Mouse (Mus musculus): ENCODE results near the gene Tcf3. TPM values are rescaled to one million over a fixed set of nuclear protein-coding genes. Genes with fewer than 3 reads are reported as not detected.

Gene Tcf3
- total RNA-seq, 2 experiments from 2014 or later, result 30.5 to 30.6 TPM

DNA sequence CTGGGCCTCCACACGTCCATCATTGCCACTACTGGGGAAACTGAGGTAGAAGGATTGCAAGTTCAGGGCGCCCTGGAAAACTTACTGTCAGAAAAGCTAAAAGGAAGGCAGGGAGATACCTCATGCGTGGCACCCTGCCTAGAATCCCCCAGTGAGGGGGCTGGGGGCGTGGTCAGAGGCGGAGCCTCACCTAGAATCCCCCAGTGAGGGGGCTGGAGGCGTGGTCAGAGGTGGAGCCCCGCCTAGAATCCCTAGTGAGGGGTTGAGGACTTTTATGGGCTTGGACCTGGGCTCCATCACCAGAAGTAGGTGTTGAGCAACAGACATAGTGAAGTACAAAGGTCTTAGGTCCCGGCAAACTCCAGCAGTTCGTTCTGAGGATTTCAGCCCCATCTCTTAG, 2.8 kb upstream of the Tcf3 start:
- DNase-seq, result no peak

DNA sequence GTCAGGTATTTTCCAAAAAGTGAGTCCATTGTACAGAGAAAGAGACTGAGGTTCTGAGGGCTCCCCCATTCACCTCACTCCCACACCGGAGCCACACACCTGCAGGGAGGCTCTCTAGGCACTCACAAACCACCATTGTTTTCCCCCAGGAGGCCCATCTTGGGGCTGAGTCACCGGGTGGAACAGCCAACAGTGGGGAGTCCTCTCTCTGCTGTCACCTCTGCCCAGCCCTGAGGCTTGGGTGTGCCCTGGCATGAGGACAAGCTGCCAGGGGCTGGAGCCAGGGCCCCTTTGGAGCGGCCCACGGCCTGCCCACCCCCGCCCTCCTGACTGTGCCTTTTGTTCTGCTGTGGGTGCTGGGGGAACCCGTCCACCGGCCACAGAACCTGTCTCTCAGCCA, 2.3 kb upstream of the Tcf3 start:
- no peak for DNase-seq

DNA sequence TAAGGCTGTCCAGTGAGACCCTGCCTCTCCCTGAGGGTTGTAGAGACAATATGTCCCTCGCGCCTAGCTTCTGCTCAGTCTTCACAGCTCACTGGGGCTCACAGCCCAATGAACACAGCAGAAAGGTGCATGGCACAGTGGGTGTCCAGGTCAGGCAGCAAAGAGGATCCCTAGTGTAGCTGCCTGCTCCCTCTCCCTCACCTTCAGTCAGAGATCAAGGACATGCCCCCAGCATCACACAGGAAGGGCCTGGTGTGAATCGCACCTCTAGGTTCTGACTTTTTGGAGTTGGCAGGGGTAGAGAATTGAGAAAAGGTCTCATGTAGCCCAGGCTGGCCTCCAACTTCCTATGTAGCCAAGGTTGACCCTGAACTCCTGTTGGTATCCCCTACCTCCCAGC, 1.4 kb upstream of the Tcf3 start:
- DNase-seq, result no peak

DNA sequence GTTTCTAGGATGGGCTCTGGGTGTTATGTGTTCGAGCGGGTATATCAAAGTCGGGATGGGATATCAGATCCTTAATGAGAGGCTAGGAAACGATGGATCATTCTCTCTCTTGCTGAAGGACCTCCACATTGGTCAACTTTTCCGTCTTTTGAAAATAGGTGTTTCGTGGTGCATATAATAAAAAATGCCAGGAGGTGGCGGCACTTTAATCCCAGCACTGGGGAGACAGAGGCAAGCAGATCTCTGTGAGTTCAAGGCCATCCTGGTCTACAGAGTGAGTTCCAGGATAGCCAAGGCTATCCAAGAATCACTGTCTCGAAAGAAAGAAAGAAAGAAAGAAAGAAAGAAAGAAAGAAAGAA, 766 bp upstream of the Tcf3 start:
- DNase-seq, result no peak

DNA sequence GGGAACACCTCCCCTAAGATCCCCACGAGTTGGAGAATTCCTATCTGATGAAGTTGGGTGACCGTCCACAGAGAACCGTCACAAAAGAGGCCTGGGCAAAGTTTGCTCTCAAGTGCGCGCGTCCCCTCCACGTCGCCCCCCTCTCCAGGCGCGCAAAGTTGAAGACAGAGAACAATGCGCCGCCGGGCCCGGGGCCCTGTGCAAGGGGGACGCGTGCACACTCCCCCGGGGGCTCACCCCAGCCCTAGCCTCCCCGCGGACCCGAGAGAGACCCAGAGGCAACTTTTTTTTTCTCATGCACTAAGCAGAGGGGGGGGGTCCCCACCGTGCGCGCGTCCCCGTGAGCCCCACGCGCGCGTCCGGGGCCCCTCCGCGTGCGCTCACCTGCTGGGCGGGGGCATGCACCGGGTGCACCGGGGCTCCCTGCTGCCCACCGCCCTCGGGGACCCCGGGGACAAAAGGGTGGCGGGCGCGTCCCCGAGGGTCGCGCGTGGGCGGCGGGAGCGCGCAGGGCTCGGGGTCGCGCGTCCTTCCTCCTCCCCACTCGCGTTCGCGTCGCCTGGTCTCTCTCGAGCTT, 423 bp downstream of the Tcf3 start:
- no peak for DNase-seq

DNA sequence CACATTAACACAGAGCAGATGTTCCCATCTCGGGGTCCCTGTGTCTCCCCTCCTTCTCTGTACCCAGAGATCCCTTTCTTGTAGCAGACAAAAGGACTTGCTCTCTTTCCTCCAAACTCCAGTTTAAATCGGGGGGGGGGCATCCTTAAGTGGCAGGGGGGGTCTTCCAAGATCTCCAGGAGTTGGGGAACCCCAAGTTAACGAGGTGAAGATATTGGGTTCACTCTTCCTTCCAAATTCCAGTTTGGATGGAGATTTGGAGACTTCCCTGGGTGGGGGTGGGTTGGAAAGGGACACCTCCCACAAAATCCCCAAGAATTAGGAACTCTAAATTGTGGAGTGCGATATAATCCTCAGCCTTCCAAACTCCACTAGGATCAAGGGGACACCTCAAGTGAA, 1.1 kb downstream of the Tcf3 start:
- DNase-seq, result no peak

DNA sequence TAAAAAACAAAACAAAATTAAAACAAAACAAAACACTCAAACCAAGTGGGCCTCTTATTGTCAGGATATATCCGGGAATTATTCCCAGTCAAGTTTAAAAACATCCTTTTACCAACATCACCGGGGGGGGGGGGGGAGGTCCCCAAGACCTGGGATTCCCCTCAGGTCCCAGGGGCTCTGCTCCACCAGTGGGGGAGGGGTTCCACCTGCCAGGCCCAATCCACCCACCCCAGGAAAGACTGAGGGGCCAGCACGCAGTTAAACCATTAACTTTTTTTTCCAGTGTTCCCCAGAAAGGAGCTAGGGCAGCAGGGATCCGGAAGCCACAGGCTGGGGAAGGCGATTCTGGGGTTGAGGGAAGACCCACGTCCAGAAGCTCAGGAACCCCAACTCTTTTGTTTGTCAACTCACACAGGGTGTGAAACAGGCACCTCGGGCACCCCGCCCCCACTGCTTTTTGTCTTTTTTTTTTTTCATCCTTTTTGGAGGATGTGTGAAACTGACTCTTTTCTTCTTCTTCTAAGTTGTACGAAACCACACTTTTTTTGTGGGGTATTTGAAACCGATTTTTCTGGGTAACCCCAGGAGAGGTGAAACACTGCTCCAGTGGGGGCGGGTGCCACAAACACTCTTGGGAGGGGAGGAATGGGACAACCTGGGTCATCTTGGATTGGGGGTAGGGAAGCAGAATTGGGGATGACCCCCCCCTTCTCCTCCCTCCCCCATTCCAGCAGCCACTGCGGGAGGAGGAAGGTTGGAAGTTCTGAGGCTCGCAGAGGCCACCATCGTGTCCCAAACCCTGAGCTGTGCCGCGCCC, 1.7 kb downstream of the Tcf3 start:
- no peak for DNase-seq

DNA sequence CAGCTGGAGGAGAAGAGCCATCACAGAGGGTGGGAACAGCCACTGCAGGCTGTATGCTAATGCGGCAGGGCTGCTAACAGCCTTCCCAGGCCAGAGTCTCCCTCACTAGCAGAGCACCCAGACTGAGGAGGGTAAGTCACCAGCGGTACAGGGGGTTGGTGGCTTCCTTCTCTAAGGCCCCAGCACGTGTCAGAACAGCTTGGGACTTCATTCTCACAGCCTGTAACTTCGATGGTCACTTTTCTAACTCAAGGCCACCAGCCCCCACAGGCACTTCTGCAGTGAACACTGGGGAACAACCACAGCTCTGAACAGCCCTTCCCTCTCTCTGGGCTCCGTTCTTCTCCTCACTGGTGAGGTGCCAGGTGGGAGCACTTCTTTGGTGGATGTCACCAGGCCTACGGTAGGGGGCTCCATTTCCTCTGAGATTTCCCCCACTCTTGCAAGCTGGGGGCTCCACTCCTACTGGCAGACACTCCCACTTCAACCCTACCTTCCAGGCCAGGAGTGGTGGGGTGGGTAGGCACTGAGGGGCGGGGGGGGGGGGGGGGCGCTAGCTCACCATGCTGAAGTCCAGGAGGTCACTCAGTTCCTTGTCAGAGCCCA, 3.0 kb downstream of the Tcf3 start:
- DNase-seq, result no peak

DNA sequence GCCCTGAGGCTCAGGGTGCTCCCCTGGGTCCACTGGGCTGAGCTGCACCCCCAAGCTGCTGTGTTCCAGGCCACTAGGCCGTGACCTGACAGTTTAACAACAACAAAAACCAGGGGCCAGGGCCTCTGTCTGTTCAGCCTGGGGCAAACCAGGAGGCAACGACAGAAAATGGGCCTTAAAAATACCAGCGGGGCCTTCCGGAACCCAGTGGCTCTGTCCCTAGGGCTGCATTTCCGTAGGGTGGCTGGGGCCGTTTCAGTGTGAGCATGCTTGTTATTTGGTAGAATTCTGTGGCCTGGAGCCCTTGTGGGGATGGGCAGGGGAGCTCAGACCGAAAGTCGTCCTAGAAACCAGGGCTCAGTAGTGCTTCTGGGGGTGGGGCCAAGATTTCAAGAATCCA, 3.6 kb downstream of the Tcf3 start:
- no peak for DNase-seq

DNA sequence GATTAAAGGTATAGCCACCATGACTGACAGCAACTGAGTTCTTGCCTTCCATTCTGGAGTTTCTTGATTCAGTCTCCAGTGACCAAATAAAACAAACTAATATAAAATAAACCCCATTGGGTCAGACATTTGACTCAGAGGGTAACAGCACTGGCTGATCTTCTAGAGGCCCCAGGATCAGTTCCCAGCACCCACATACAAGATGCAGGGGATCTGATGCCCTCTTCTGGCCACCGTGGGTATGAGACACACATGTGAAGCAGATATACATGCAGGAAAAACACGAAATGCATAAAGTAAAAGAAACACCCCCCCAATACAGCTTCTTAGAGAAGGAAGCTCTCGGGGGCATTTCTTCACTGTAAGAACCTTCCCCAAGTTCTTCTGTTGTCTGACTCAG, 8.4 kb downstream of the Tcf3 start:
- DNase-seq, result no peak

DNA sequence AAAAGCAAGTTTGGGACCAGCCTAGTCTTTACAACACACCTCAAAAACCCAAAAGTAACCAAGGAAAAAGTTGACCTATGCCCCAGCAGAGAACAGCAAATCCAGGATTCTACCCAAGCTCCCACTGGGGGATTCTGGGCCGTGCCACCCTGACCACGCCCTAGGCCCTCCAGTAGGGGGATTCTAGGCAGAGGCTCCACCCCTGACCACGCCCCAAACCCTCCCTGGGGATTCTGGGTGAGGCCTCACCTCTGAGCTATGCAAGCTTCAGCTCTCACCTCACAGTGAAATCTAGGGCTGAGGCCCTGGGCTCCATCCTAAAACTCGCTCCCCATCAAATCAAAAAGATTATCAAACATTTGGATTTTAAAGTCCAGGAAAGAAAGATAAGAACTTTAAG, 9.9 kb downstream of the Tcf3 start:
- no peak for DNase-seq

DNA sequence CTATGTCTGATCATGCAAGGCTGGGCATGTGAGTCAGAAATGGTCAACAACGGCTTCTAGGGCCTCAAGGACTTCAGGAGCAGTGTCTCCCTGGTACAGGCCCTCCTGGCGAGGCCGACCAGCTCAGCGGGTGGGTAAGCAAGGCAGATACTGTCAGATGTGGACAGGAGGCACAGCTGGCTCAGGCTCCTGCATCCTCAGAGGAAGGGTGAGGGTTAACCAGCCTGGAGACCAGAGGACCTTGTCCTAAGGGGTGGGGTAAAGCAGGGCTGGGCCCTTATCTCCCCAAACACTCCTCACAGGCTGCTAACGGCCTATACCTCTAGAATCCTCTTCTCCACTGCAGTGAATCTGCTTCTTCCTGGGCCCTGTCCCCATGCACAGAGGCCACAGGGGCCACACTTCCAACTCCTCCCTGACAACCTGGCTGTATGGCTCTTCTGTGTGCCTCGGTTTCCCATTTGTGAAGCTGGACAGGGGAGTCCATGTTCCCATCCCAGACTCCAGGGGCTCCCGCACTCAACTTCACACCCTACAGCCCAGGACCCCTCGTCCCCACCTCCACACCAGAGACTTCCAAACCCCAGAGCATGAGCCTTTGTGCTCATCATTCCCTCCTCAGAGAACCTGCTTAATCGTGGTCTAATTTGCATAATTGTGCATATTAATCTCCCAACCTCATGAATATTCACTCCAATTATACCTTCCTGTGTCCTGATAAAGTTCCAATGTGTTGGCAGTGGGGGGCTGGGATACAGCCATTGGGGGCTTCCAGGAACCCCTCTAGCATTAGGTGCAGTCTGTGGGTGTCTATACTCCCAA, 11.6 kb downstream of the Tcf3 start:
- no peak for DNase-seq

DNA sequence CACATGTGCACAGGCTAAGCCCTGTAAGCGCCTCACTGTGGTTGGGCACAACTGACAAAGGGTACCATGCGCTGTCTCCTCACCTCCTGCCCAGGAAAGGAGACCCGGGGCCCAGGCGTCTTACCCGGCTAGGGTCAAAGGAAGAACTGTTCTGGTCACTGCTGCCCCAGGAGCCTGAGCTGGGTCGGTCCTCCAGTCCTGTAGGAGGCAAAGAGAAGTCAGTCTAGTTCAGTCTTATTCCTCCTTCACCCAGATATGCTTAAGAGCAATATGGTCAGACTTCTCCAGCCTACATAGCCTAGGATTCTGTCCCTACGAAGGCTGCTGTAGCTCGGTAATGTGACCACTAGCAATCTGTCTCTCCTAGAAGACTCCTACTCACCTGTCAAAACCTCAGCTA, 12.2 kb downstream of the Tcf3 start:
- DNase-seq, result no peak

DNA sequence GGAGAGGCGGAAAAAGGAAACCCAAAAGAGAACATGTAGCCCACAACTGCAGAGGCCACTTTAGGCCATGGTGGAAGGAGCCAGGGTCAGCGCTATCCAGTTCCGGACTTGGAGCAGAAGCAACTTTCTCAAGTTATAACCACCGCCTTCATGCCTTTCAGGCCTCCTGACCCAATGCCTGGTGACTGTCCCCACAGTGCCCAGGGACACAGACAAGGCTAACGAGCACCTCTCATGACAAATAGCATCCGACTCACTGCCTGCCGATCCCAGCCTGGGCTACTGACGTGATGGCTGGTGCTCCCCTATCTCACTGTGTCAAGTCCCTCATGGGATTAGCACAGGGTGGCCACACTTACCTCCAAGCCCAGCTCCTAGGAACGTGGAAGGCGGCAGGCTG, 12.7 kb downstream of the Tcf3 start:
- DNase-seq, result no peak

DNA sequence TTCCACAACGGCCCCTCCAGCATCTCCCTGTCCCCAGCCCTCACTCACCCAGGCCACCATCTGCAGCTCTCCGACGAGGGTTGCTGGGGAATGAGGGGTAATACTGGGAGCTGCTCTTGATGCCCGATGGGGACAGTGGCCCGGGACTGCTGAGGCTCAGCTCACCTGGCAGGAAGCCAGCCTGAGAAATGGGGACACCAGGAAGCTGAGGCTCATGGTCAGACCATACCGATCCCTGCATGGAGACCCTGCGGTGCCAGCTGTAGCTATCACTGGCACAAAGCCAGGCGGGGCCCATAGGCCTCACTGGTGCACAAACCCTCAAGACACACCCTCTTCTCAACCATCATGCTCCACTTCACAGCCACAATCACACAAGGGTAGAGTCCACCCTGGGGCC, 14.0 kb downstream of the Tcf3 start:
- no peak for DNase-seq

DNA sequence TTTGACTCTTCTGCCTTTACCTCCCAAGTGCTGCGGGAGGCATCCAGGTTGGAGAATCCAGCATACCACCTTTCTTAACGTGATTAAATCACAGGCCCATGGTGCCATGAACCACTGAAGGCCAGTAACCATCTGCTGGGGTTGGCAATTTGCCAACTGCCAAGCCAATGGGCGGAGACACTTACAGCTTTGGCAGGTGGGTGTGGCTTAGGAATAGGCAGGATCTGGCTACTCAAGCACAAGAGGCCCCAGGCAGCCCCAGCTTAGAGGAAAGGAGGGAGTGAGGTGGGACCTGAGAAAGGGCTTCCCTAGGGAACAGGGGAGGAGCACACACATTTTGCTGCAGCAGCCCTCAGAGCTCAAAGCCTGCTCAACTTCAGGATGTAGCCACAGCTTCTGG, 15.1 kb downstream of the Tcf3 start:
- DNase-seq, result no peak

DNA sequence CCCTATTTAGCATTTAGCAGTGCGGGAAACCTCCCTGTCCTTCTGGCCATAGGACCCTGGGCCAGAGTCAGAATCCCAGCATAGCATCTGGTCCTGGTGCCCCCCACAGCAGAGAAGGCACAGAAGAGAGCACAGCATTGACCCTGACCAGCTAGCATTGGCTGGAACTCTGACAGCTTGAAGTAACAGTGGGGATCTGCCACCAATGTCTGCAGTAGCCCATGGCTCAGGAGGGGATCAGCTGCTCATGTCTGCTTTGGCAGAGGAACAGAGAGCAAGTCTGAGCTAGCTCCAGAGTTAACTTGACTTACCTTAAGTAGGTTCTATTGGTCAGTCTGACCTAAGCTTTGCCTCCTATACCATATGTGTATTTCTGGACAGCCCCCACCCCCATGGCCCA, 15.6 kb downstream of the Tcf3 start:
- no peak for DNase-seq

DNA sequence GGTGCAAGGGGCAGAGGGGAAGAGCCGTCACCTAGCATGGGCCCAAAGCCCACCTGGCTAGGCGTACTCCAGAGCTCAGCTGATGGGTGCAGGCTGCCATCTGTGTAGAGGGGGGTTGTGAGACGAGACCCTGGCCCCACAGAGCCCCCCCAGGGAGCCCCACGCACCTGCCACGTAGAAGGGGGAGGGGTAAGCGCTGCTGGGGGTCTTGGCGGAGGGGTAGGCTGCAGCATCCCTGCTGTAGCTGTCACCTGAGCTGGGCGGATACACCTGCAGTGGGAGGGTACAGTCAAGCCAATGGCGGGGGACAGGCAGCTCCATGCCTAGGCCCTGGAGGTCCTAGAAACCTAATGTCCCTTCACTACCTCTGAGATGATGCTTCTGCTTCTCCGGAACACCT, 16.1 kb downstream of the Tcf3 start:
- DNase-seq, result no peak

DNA sequence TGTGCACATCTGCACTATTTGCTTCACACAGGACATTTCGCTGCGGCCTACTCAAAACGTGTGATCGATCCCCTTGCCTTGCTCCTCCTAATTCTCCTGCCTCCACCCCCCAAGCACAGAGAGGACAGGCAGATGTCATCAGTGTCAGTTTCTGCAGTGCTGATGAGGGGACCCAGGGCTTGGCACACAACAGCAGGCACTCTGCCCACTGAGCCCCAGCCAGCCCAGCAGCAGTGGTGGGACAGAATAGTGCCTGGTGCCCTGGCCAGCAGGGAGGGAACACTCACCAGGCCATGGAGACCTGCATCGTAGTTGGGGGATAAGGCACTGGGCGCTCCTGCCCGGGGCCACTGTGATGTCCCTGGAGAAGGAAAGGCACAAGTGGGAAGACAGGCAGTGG, 17.9 kb downstream of the Tcf3 start:
- no peak for DNase-seq

DNA sequence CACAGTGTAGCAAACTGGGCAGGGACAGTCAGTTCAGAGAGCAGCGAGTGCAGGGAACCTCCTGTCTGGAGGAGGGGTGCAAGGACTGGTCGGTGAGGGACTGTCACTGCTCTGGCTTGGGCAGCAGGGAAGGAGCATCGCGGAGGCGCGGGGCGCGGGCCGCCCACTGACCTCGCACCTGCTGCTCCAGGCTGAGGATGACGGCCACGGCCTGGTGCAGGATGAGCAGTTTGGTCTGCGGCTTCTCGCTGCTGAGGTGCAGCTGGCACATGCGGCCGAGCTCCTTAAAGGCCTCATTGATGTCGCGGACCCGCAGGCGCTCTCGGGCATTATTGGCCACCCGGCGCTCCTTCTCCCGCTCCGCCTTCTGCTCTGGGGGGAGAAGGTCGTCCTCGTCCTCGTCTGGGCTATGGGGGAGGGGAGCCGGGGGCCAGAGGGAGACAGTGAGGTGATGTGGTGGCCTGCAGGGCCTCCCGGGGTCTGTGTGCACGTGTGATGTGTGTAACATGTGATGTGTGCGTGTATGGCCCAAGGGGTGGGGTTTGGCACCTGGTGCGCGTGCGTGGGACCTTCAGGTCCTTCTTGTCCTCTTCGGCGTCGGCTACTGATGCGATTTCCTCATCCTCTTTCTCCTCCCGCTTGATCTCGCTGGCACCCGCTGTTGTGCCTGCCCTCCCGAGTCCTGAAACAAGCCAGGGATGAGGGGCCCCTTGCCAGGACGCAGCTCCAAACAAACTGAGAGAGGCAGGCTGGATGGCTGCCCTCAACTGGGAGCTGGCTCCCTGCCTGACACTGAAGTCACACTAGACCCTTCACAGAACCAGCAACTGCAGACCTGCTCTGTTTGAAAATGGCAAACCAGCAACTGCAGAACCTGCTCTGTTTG, 20.5 kb downstream of the Tcf3 start:
- peak; percentile 76 to 83 for DNase-seq

DNA sequence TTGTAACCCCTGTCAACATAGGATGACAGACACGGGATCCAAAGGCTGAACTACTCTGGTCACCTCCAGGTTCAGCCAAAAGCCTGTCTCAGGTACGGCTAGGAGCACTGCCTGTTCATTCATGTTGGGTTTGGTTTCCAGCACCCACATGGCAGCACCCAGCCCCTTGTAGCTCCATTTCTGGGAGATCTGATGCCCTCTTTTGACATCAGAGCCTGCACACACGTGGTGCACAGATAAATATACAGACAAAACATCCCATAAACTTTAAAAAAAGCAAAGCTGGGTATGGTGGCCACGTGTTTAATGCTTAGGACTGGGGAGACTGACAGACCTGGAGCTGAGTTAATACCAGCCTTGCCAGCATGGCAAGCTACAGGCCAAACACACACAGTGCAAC, 25.5 kb downstream of the Tcf3 start:
- DNase-seq, result no peak

Measured in layer of hippocampus, postnatal 36 days (tissue).